Mouse (Mus musculus) olfactory bulb, adult 2 months (tissue): ENCODE measurements around the gene Xylt2.

Source experiments
- CTCF ChIP-seq: fragments of 200-500 bp; IDR thresholded peaks from 2 replicates; pipeline ENCODE4 v1.5.1; 2012; ENCODE audit warnings: low read depth, mild to moderate bottlenecking, low read length, moderate library complexity; ENCODE audit not compliant: insufficient read depth
- POLR2A ChIP-seq: fragments of 200-500 bp; IDR thresholded peaks from 2 replicates; pipeline ENCODE4 v1.6.1; 2012; ENCODE audit warnings: mild to moderate bottlenecking, low read depth, low read length, moderate library complexity; ENCODE audit not compliant: insufficient read depth

DNA sequence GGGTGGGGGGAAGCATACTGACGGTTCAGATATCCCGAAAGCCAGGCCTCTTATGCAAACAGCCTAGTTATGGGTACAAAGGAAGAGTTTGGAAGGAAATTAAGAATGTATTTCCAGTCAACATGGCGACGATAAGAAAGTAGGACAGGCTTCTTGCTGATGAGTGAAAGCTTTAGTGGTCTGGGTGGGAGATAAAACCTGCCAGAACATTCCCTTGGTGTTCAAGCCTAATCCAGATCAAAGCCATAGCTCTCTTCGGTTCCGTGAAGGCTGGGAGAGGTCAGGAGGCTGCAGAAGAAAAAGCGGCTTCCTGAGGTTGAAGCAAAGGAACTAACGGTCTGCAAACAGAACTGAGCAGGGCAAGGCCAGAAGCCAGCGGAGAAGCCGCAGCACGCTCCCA is 39.9 kb upstream of the Xylt2 start:
- no peak for TF ChIP-seq POLR2A
- TF ChIP-seq CTCF: no peak
